Mouse (Mus musculus) stomach, embryonic 14.5 days (tissue): ENCODE results near the gene Nhlrc3. TPM values are rescaled to one million over a fixed set of nuclear protein-coding genes. Genes with fewer than 3 reads are reported as not detected.

Experiments
- ATAC-seq: fragments of 200-750 bp; cut with Nextera tagmentation; 2 replicates; pipeline ENCODE4 v1.8.0; 2017; ENCODE audit warnings: low read depth, moderate TSS enrichment; ENCODE audit not compliant: insufficient number of reproducible peaks, insufficient read depth, low FRiP score
- H3K27ac ChIP-seq: fragments of 300-500 bp; sonication (generic); 2 replicates; pipeline ENCODE4 v1.5.1; 2014; ENCODE audit warnings: mild to moderate bottlenecking, low read length, moderate library complexity, mixed read lengths
- H3K27me3 ChIP-seq: fragments of 300-500 bp; sonication (generic); 2 replicates; pipeline ENCODE4 v1.6.1; 2014; ENCODE audit warnings: low read length, control low read depth, mixed read lengths; ENCODE audit not compliant: control insufficient read depth, insufficient read depth
- H3K36me3 ChIP-seq: fragments of 300-500 bp; sonication (generic); 2 replicates; pipeline ENCODE4 v1.6.1; 2014; ENCODE audit warnings: mild to moderate bottlenecking, control low read depth, low read length, moderate library complexity, mixed read lengths; ENCODE audit not compliant: control insufficient read depth, insufficient read depth
- H3K4me1 ChIP-seq: fragments of 300-500 bp; sonication (generic); 2 replicates; pipeline ENCODE4 v1.6.1; 2014; ENCODE audit warnings: low read length, control low read depth, mixed read lengths; ENCODE audit not compliant: control insufficient read depth, insufficient read depth
- H3K4me2 ChIP-seq: fragments of 300-500 bp; sonication (generic); replicated peaks from 2 replicates; pipeline ENCODE4 v1.6.1; 2014; ENCODE audit warnings: low read depth, low read length, control low read depth
- H3K4me3 ChIP-seq: fragments of 300-500 bp; sonication (generic); 2 replicates; pipeline ENCODE4 v1.5.1; 2014; ENCODE audit warnings: low read depth, low read length, control low read depth
- H3K9ac ChIP-seq: fragments of 300-500 bp; sonication (generic); replicated peaks from 2 replicates; pipeline ENCODE4 v1.6.1; 2014; ENCODE audit warnings: low read depth, mild to moderate bottlenecking, control low read depth, low read length, moderate library complexity, mixed read lengths
- H3K9me3 ChIP-seq: fragments of 300-500 bp; sonication (generic); 2 replicates; pipeline ENCODE4 v1.6.1; 2016; ENCODE audit warnings: low read depth, low read length, control low read depth; ENCODE audit not compliant: control insufficient read depth
- WGBS: fragments of 180-500 bp; shearing (Covaris S2); extraction: QIAGEN DNeasy Blood & Tissue Kit; methylation state at CpG from one replicate; pipeline ENCODE4 v1.1.7; 2014; 5-methylcytosine and 5-hydroxymethylcytosine counted together
- polyA plus RNA-seq: library from polyadenylated mRNA; unstranded; fragments of >200 nt; fragmentation: Nextera tagmentation; extraction: Ambion mirVana; gene quantifications from 2 replicates; pipeline ENCODE4 v1.2.1, GENCODE M21; 2014

Nhlrc3 gene
- polyA plus RNA-seq, 1 experiment from 2014 or later, result 11.4 TPM

DNA sequence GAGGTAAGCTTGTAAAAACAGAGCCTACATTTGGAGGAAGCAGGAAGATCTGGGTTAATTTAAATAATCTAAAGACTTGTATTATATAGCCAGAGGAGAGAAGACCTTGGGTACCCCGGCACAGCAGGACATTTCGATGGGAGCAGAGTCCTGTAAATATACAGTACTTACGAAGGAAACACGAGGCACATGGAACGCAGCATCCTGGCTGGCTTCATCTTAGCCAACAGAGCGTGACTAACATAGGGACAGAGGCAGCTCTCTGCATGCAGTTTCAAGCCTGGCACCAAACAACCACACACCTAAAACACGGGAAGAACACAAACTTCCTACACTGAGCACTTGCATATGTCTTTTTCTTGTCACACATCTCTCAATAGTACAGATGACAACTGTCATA, 45.4 kb downstream of the Nhlrc3 start:
- H3K27me3 ChIP-seq, result no peaks in the 10 kb centered on the region
- H3K4me1 ChIP-seq, result no peaks in the 10 kb centered on the region
- no peak overlapping the region for H3K4me3 ChIP-seq
- no peaks in the 10 kb centered on the region for H3K9me3 ChIP-seq
- no peak for ATAC-seq
- H3K4me2 ChIP-seq, result no peak overlapping the region
- H3K9ac ChIP-seq, result no peak overlapping the region
- WGBS, result 86% methylated on average over 7 of the region's 7 CpGs
- H3K36me3 ChIP-seq, result no peaks in the 10 kb centered on the region
- no peak overlapping the region for H3K27ac ChIP-seq

DNA sequence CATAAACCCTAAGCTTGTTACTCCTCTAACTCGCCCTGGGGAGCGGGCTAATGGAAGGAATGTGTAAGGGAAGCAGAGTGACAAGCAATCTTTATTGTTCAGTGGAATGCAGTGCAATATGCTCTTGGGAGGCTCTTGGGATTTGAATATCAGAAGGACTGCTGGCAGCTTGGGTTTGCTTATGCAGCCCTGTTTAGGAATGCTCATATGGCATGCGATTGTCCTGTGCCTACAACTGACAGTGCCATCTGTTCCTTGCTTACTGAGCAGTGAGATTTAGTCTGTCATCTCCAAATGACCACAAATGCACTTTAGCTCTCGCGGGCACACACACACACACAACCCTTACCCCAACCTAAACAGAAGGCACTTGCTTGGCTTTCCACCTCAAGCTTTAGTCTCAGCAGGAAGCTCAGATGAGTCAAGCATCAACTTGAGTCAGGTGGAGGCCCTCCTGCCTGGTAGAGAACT, 47.1 kb downstream of the Nhlrc3 start:
- no peaks in the 10 kb centered on the region for H3K9me3 ChIP-seq
- ATAC-seq, result no peak
- no peaks in the 10 kb centered on the region for H3K36me3 ChIP-seq
- H3K4me1 ChIP-seq, result no peaks in the 10 kb centered on the region
- H3K27me3 ChIP-seq, result no peaks in the 10 kb centered on the region
- H3K4me3 ChIP-seq, result no peak overlapping the region
- H3K27ac ChIP-seq, result no peak overlapping the region
- H3K9ac ChIP-seq, result no peak overlapping the region
- WGBS, result 56% methylated on average over 5 of the region's 5 CpGs
- no peak overlapping the region for H3K4me2 ChIP-seq

- Histone ChIP-seq H3K4me2 (no peak overlapping the region), H3K4me3 (no peak overlapping the region), H3K9ac (no peak overlapping the region), H3K4me1 (no peaks in the 10 kb centered on the region), H3K36me3 (no peaks in the 10 kb centered on the region), H3K9me3 (no peaks in the 10 kb centered on the region), H3K27me3 (no peaks in the 10 kb centered on the region), H3K27ac (no peak overlapping the region)
- WGBS, result 35% methylated on average over 3 of the region's 3 CpGs
- no peak; the same call in 1 of the 2 replicates for ATAC-seq
These were observed 49.2 kb downstream of the Nhlrc3 start for GRCm38 (mm10) chr3:53413959-53414358.

DNA sequence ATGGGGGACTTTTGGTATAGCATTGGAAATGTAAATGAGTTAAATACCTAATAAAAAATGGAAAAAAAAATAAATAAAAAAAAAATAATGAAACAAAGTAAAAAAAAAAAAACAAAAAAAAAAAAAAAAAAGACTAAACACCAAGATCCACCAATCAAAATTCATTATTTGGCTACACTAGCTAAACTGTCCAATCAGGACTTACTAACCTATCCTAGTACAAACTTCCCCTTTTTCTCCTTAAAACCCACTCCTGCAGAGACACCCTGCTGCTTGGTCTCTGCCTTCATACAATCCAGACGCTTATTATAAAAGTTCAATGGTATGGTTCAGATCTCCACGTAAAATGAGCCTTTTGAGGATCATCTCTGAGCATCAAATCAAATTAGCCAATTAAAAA, 49.7 kb downstream of the Nhlrc3 start:
- H3K36me3 ChIP-seq, result no peaks in the 10 kb centered on the region
- H3K9me3 ChIP-seq, result no peaks in the 10 kb centered on the region
- H3K4me1 ChIP-seq, result no peaks in the 10 kb centered on the region
- H3K4me3 ChIP-seq, result no peak overlapping the region
- H3K27me3 ChIP-seq, result no peaks in the 10 kb centered on the region
- no peak overlapping the region for H3K4me2 ChIP-seq
- H3K9ac ChIP-seq, result no peak overlapping the region
- 71% methylated on average over 2 of the region's 2 CpGs for WGBS
- ATAC-seq, result no peak
- no peak overlapping the region for H3K27ac ChIP-seq

- no peaks in the 10 kb centered on the region for H3K9me3 ChIP-seq
- no peak overlapping the region for H3K9ac ChIP-seq
- H3K4me3 ChIP-seq, result no peak overlapping the region
- H3K27ac ChIP-seq, result no peak overlapping the region
- ATAC-seq, result no peak
- H3K4me1 ChIP-seq, result no peaks in the 10 kb centered on the region
- H3K27me3 ChIP-seq, result no peaks in the 10 kb centered on the region
- no peak overlapping the region for H3K4me2 ChIP-seq
- WGBS, result 87% methylated on average over 5 of the region's 5 CpGs
- H3K36me3 ChIP-seq, result no peaks in the 10 kb centered on the region
These were observed 50.9 kb downstream of the Nhlrc3 start for GRCm38 (mm10) chr3:53412259-53412658.

DNA sequence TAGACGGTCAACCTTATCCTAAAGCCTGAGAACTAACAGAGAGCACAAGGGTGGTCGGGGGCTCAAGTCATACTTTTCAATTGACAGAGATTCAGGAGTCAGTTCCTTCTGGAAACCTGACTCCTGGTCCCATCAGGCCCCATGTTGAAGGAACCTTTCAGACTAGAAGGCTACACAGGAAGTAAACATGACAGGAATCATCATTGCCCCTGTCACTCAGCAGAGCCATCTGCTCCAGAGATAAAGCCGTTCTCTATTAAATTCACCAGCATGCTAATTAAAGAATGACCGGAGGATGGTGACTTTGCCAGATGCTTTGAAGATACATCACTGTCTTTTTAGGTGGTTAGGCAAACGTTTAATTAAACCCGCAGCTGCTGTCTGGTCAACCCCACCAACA, 53.1 kb downstream of the Nhlrc3 start:
- ATAC-seq, result no peak
- H3K27me3 ChIP-seq, result no peaks in the 10 kb centered on the region
- no peak overlapping the region for H3K27ac ChIP-seq
- no peak overlapping the region for H3K4me2 ChIP-seq
- no peaks in the 10 kb centered on the region for H3K36me3 ChIP-seq
- WGBS, result 62% methylated on average over 6 of the region's 6 CpGs
- H3K9me3 ChIP-seq, result no peaks in the 10 kb centered on the region
- H3K4me3 ChIP-seq, result no peak overlapping the region
- H3K4me1 ChIP-seq, result no peaks in the 10 kb centered on the region
- no peak overlapping the region for H3K9ac ChIP-seq

DNA sequence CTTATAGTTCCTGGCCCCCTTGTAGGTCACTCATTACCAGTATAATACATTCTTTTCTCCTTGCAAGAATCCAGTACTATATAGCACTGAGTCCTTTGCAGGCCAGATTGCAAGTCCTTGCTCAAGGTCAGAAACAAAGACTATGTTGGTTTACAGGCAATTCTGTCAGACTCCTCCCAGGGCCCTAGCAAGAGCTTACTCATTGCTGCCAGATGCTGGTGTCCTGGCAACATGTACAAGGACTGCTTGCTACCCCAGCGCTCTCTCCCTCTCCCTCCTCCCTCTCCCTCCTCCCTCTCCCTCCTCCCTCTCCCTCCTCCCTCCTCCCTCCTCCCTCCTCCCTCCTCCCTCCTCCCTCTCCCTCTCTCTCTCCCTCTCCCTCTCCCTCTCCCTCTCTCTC, 56.0 kb downstream of the Nhlrc3 start:
- H3K27ac ChIP-seq, result no peak overlapping the region
- no peaks in the 10 kb centered on the region for H3K9me3 ChIP-seq
- no peaks in the 10 kb centered on the region for H3K36me3 ChIP-seq
- H3K27me3 ChIP-seq, result no peaks in the 10 kb centered on the region
- H3K4me1 ChIP-seq, result no peaks in the 10 kb centered on the region
- 68% methylated on average over 1 of the region's 1 CpGs for WGBS
- H3K4me2 ChIP-seq, result no peak overlapping the region
- H3K9ac ChIP-seq, result no peak overlapping the region
- H3K4me3 ChIP-seq, result no peak overlapping the region
- no peak for ATAC-seq

Other genes starting within 250 kb of the Nhlrc3 start
- 21.7 and 22.1 TPM in 2 replicates for gene Proser1, start 334 bp upstream of the Nhlrc3 start, polyA plus RNA-seq
- 0.14 TPM in 1 of 2 replicates, not detected in the other for gene Stoml3, start 25.3 kb upstream of the Nhlrc3 start, polyA plus RNA-seq
- 24.4 and 24.8 TPM in 2 replicates for gene Frem2, start 194.0 kb upstream of the Nhlrc3 start, polyA plus RNA-seq